Mouse (Mus musculus): Measurements from ENCODE around the gene G3bp1. TPM values are rescaled to one million over a fixed set of nuclear protein-coding genes. Genes with fewer than 3 reads are reported as not detected.

G3bp1 gene
- polyA plus RNA-seq, 1 experiment = 28.1 TPM

GRCm38 (mm10) chr11:55542671-55543070, 73.2 kb downstream of the G3bp1 start:
- DNase-seq (ENCODE audit: extremely low spot score in 1 of 2, low spot score in 1 of 2) = no peak

- no peak for DNase-seq (ENCODE audit: extremely low spot score in 1 of 2, low spot score in 1 of 2)
These were observed 76.2 kb downstream of the G3bp1 start for GRCm38 (mm10) chr11:55545690-55546089.

Other genes with a start within 250 kb of the G3bp1 start
- gene Fat2, start 133.1 kb upstream of the G3bp1 start, polyA plus RNA-seq (2012; rRNA removed) = 0.04 and 0.06 TPM in 2 replicates
- gene Sparc, start 46.5 kb upstream of the G3bp1 start, polyA plus RNA-seq (2012; rRNA removed) = 433 and 435 TPM in 2 replicates
- 205 and 218 TPM in 2 replicates for gene Atox1, start 8.4 kb upstream of the G3bp1 start, polyA plus RNA-seq (2012; rRNA removed)
- 0.36 and 0.48 TPM in 2 replicates for gene Glra1, start 138.5 kb downstream of the G3bp1 start, polyA plus RNA-seq (2012; rRNA removed)

Data from frontal cortex, adult 2 months (tissue).